Mouse (Mus musculus): ENCODE results near the gene Krtap4-2. TPM values are rescaled to one million over a fixed set of nuclear protein-coding genes. Genes with fewer than 3 reads are reported as not detected.
"Not testable (repeated sequence)": the region's sequence is repeated elsewhere in the genome, so short reads cannot be mapped to it uniquely, and the experiment has no call there.

The Krtap4-2 gene
- not detected for total RNA-seq (2022)

GRCm38 (mm10) chr11:99634653-99635134 lies at the start of gene Krtap4-2:
TSS of gene Krtap4-2 (minus strand) at chr11:99635084.
- DNase-seq (ENCODE audit: low spot score in 2 of 2): no peak

GRCm38 (mm10) chr11:99683481-99683880 lies 48.6 kb upstream of the Krtap4-2 start:
- no peak for DNase-seq (ENCODE audit: low spot score in 2 of 2)

GRCm38 (mm10) chr11:99665860-99666259 lies 31.0 kb upstream of the Krtap4-2 start, which contains the start of gene Krtap4-6:
TSS of gene Krtap4-6 (minus strand) at chr11:99665960.
- DNase-seq (ENCODE audit: low spot score in 2 of 2): no peak

GRCm38 (mm10) chr11:99662802-99663201 lies 27.9 kb upstream of the Krtap4-2 start:
- DNase-seq (ENCODE audit: low spot score in 2 of 2): no peak

GRCm38 (mm10) chr11:99659256-99659655 lies 24.4 kb upstream of the Krtap4-2 start:
- no peak for DNase-seq (ENCODE audit: low spot score in 2 of 2)

- not testable (repeated sequence) for DNase-seq (ENCODE audit: low spot score in 2 of 2)
Observed at GRCm38 (mm10) chr11:99658467-99659010, 23.7 kb upstream of the Krtap4-2 start, which contains the start of gene Gm11563. TSS of gene Gm11563 (minus strand) at chr11:99658960.

GRCm38 (mm10) chr11:99657051-99657450 lies 22.2 kb upstream of the Krtap4-2 start:
- no peak for DNase-seq (ENCODE audit: low spot score in 2 of 2)

GRCm38 (mm10) chr11:99650136-99650535 lies 15.3 kb upstream of the Krtap4-2 start, which contains the start of gene Gm11555:
TSS of gene Gm11555 (minus strand) at chr11:99650236.
- DNase-seq (ENCODE audit: low spot score in 2 of 2): no peak

GRCm38 (mm10) chr11:99646444-99646843 lies 11.6 kb upstream of the Krtap4-2 start:
- no peak for DNase-seq (ENCODE audit: low spot score in 2 of 2)

- no peak for DNase-seq (ENCODE audit: low spot score in 2 of 2)
Observed at GRCm38 (mm10) chr11:99644351-99644750, 9.5 kb upstream of the Krtap4-2 start.

- not testable (repeated sequence) for DNase-seq (ENCODE audit: low spot score in 2 of 2)
Observed at GRCm38 (mm10) chr11:99643635-99644139, 8.8 kb upstream of the Krtap4-2 start, which contains the start of gene Krtap4-7. TSS of gene Krtap4-7 (minus strand) at chr11:99644089.

GRCm38 (mm10) chr11:99640926-99641325 lies 6.0 kb upstream of the Krtap4-2 start:
- DNase-seq (ENCODE audit: low spot score in 2 of 2): no peak

- no peak for DNase-seq (ENCODE audit: low spot score in 2 of 2)
Observed at GRCm38 (mm10) chr11:99637086-99637485, 2.2 kb upstream of the Krtap4-2 start.

- DNase-seq (ENCODE audit: low spot score in 2 of 2): peak in 1 of 2 experiments; percentile 17
Observed at GRCm38 (mm10) chr11:99633293-99633692, 1.6 kb downstream of the Krtap4-2 start.

GRCm38 (mm10) chr11:99630890-99631289 lies 4.0 kb downstream of the Krtap4-2 start:
- DNase-seq (ENCODE audit: low spot score in 2 of 2): no peak

- no peak for DNase-seq (ENCODE audit: low spot score in 2 of 2)
Observed at GRCm38 (mm10) chr11:99628138-99628537, 6.7 kb downstream of the Krtap4-2 start, which contains the start of gene Krtap4-1. TSS of gene Krtap4-1 (minus strand) at chr11:99628238.

- no peak for DNase-seq (ENCODE audit: low spot score in 2 of 2)
Observed at GRCm38 (mm10) chr11:99620335-99620734, 14.5 kb downstream of the Krtap4-2 start, which contains the start of gene Gm11562. TSS of gene Gm11562 (minus strand) at chr11:99620435.

- no peak for DNase-seq (ENCODE audit: low spot score in 2 of 2)
Observed at GRCm38 (mm10) chr11:99614796-99615363, 20.0 kb downstream of the Krtap4-2 start, which contains the start of gene Krtap2-4. TSS of gene Krtap2-4 (minus strand) at chr11:99614846.

GRCm38 (mm10) chr11:99610089-99610488 lies 24.8 kb downstream of the Krtap4-2 start, which contains the start of gene Gm11937:
TSS of gene Gm11937 (minus strand) at chr11:99610189.
- DNase-seq (ENCODE audit: low spot score in 2 of 2): not testable (repeated sequence)

GRCm38 (mm10) chr11:99609126-99609525 lies 25.8 kb downstream of the Krtap4-2 start:
- DNase-seq (ENCODE audit: low spot score in 2 of 2): peak in 1 of 2 experiments; percentile 64

- not testable (repeated sequence) for DNase-seq (ENCODE audit: low spot score in 2 of 2)
Observed at GRCm38 (mm10) chr11:99603208-99603607, 31.7 kb downstream of the Krtap4-2 start, which contains the start of gene Gm11938. TSS of gene Gm11938 (minus strand) at chr11:99603308.

GRCm38 (mm10) chr11:99597742-99598141 lies 37.1 kb downstream of the Krtap4-2 start, which contains the start of gene Krtap9-3:
TSS of gene Krtap9-3 (minus strand) at chr11:99598105.
- not testable (repeated sequence) for DNase-seq (ENCODE audit: low spot score in 2 of 2)
